Mouse (Mus musculus) hindbrain, embryonic 16.5 days (tissue): Measurements from ENCODE around the gene Thsd7b. TPM values are rescaled to one million over a fixed set of nuclear protein-coding genes. Genes with fewer than 3 reads are reported as not detected.

Source experiments
- ATAC-seq: fragments of 200-750 bp; cut with Nextera tagmentation; 2 replicates; pipeline ENCODE4 v1.8.0; 2017; ENCODE audit warnings: moderate TSS enrichment, moderate library complexity
- H3K27ac ChIP-seq: fragments of 300-500 bp; sonication (generic); 2 replicates; pipeline ENCODE4 v1.5.1; 2014; ENCODE audit warnings: low read depth, mild to moderate bottlenecking, control low read depth, low read length, moderate library complexity
- H3K27me3 ChIP-seq: fragments of 300-500 bp; sonication (generic); replicated peaks from 2 replicates; pipeline ENCODE4 v1.6.1; 2014; ENCODE audit warnings: low read length; ENCODE audit not compliant: control insufficient read depth, insufficient read depth
- H3K36me3 ChIP-seq: fragments of 300-500 bp; sonication (generic); 2 replicates; pipeline ENCODE4 v1.6.1; 2014; ENCODE audit warnings: mild to moderate bottlenecking, low read length, moderate library complexity, mixed read lengths; ENCODE audit not compliant: control insufficient read depth, insufficient read depth
- H3K4me1 ChIP-seq: fragments of 300-500 bp; sonication (generic); 2 replicates; pipeline ENCODE4 v1.6.1; 2014; ENCODE audit warnings: low read depth, low read length; ENCODE audit not compliant: control insufficient read depth, insufficient read depth
- H3K4me2 ChIP-seq: fragments of 300-500 bp; sonication (generic); 2 replicates; pipeline ENCODE4 v1.6.1; 2014; ENCODE audit warnings: mild to moderate bottlenecking, low read length, control low read depth, moderate library complexity
- H3K4me3 ChIP-seq: fragments of 300-500 bp; sonication (generic); 2 replicates; pipeline ENCODE4 v1.5.1; 2014; ENCODE audit warnings: mild to moderate bottlenecking, low read length, control low read depth, moderate library complexity
- H3K9ac ChIP-seq: fragments of 300-500 bp; sonication (generic); 2 replicates; pipeline ENCODE4 v1.6.1; 2014; ENCODE audit warnings: low read depth, mild to moderate bottlenecking, control low read depth, low read length, moderate library complexity
- H3K9me3 ChIP-seq: fragments of 300-500 bp; sonication (generic); 2 replicates; pipeline ENCODE4 v1.6.1; 2014; ENCODE audit warnings: mild to moderate bottlenecking, low read length, moderate library complexity; ENCODE audit not compliant: control insufficient read depth
- WGBS: fragments of 180-500 bp; shearing (Covaris S2); extraction: QIAGEN DNeasy Blood & Tissue Kit; methylation state at CpG from one replicate; pipeline ENCODE4 v1.1.7; 2014; 5-methylcytosine and 5-hydroxymethylcytosine counted together
- polyA plus RNA-seq: library from polyadenylated mRNA; unstranded; fragments of >200 nt; fragmentation: Nextera tagmentation; extraction: Ambion mirVana; gene quantifications from 2 replicates; pipeline ENCODE4 v1.2.1, GENCODE M21; 2015

Thsd7b gene
- polyA plus RNA-seq, 1 experiment from 2014 or later: 14.7 TPM

GRCm38 (mm10) chr1:129990821-129991220, 717.7 kb downstream of the Thsd7b start:
- WGBS: 76% methylated on average over 2 of the region's 2 CpGs
- ATAC-seq: no peak
- Histone ChIP-seq H3K9me3 (no peaks in the 10 kb centered on the region), H3K36me3 (no peaks in the 10 kb centered on the region), H3K4me2 (no peak overlapping the region), H3K27ac (no peak overlapping the region), H3K27me3 (no peaks in the 10 kb centered on the region), H3K9ac (no peak overlapping the region), H3K4me3 (no peak overlapping the region), H3K4me1 (no peaks in the 10 kb centered on the region)

- no peaks in the 10 kb centered on the region for H3K27me3 ChIP-seq
- ATAC-seq: no peak
- no peak overlapping the region for H3K4me2 ChIP-seq
- H3K27ac ChIP-seq: no peak overlapping the region
- no peaks in the 10 kb centered on the region for H3K36me3 ChIP-seq
- no peak overlapping the region for H3K4me3 ChIP-seq
- H3K4me1 ChIP-seq: no peaks in the 10 kb centered on the region
- H3K9ac ChIP-seq: no peak overlapping the region
- H3K9me3 ChIP-seq: no peaks in the 10 kb centered on the region
Observed at GRCm38 (mm10) chr1:130055012-130055411, 781.9 kb downstream of the Thsd7b start.

GRCm38 (mm10) chr1:130062105-130062504, 789.0 kb downstream of the Thsd7b start:
- no peak overlapping the region for H3K27ac ChIP-seq
- H3K9me3 ChIP-seq: no peaks in the 10 kb centered on the region
- no peak overlapping the region for H3K4me3 ChIP-seq
- no peaks in the 10 kb centered on the region for H3K36me3 ChIP-seq
- no peak for ATAC-seq
- no peak overlapping the region for H3K4me2 ChIP-seq
- H3K27me3 ChIP-seq: no peaks in the 10 kb centered on the region
- no peaks in the 10 kb centered on the region for H3K4me1 ChIP-seq
- no peak overlapping the region for H3K9ac ChIP-seq

- H3K27ac ChIP-seq: no peak overlapping the region
- no peak overlapping the region for H3K9ac ChIP-seq
- H3K4me1 ChIP-seq: no peaks in the 10 kb centered on the region
- H3K27me3 ChIP-seq: no peaks in the 10 kb centered on the region
- no peaks in the 10 kb centered on the region for H3K36me3 ChIP-seq
- no peaks in the 10 kb centered on the region for H3K9me3 ChIP-seq
- H3K4me2 ChIP-seq: no peak overlapping the region
- 91% methylated on average over 3 of the region's 3 CpGs for WGBS
- H3K4me3 ChIP-seq: no peak overlapping the region
- no peak for ATAC-seq
Observed at GRCm38 (mm10) chr1:130066193-130066959, 793.3 kb downstream of the Thsd7b start.

- Histone ChIP-seq H3K4me2 (no peak overlapping the region), H3K9me3 (no peaks in the 10 kb centered on the region), H3K9ac (no peak overlapping the region), H3K27ac (no peak overlapping the region), H3K4me1 (no peaks in the 10 kb centered on the region), H3K36me3 (no peaks in the 10 kb centered on the region), H3K4me3 (no peak overlapping the region), H3K27me3 (no peaks in the 10 kb centered on the region)
- 81% methylated on average over 2 of the region's 2 CpGs for WGBS
- no peak for ATAC-seq
Observed at GRCm38 (mm10) chr1:130083788-130084187, 810.7 kb downstream of the Thsd7b start.

- no peak for ATAC-seq
- H3K36me3 ChIP-seq: no peaks in the 10 kb centered on the region
- no peak overlapping the region for H3K27ac ChIP-seq
- no peaks in the 10 kb centered on the region for H3K27me3 ChIP-seq
- no peak overlapping the region for H3K9ac ChIP-seq
- WGBS: 67% methylated on average over 3 of the region's 3 CpGs
- H3K4me2 ChIP-seq: no peak overlapping the region
- H3K4me3 ChIP-seq: no peak overlapping the region
- no peaks in the 10 kb centered on the region for H3K9me3 ChIP-seq
- H3K4me1 ChIP-seq: no peaks in the 10 kb centered on the region
Observed at GRCm38 (mm10) chr1:130085207-130085606, 812.1 kb downstream of the Thsd7b start.

- WGBS: 86% methylated on average over 2 of the region's 2 CpGs
- H3K9ac ChIP-seq: no peak overlapping the region
- no peak overlapping the region for H3K27ac ChIP-seq
- H3K9me3 ChIP-seq: no peaks in the 10 kb centered on the region
- H3K4me2 ChIP-seq: no peak overlapping the region
- no peaks in the 10 kb centered on the region for H3K36me3 ChIP-seq
- no peaks in the 10 kb centered on the region for H3K27me3 ChIP-seq
- no peaks in the 10 kb centered on the region for H3K4me1 ChIP-seq
- no peak overlapping the region for H3K4me3 ChIP-seq
- no peak for ATAC-seq
Observed at GRCm38 (mm10) chr1:130085910-130086309, 812.8 kb downstream of the Thsd7b start.

GRCm38 (mm10) chr1:130099227-130099626, 826.1 kb downstream of the Thsd7b start:
- no peak overlapping the region for H3K9ac ChIP-seq
- H3K27ac ChIP-seq: no peak overlapping the region
- no peaks in the 10 kb centered on the region for H3K36me3 ChIP-seq
- ATAC-seq: no peak
- H3K9me3 ChIP-seq: no peaks in the 10 kb centered on the region
- H3K4me2 ChIP-seq: no peak overlapping the region
- no peak overlapping the region for H3K4me3 ChIP-seq
- WGBS: 72% methylated on average over 2 of the region's 2 CpGs
- no peaks in the 10 kb centered on the region for H3K27me3 ChIP-seq
- H3K4me1 ChIP-seq: no peaks in the 10 kb centered on the region

- no peak for ATAC-seq
- H3K9me3 ChIP-seq: no peaks in the 10 kb centered on the region
- H3K36me3 ChIP-seq: no peaks in the 10 kb centered on the region
- H3K4me1 ChIP-seq: no peaks in the 10 kb centered on the region
- H3K27ac ChIP-seq: no peak overlapping the region
- WGBS: 76% methylated on average over 1 of the region's 1 CpGs
- no peak overlapping the region for H3K4me2 ChIP-seq
- no peak overlapping the region for H3K4me3 ChIP-seq
- H3K27me3 ChIP-seq: no peaks in the 10 kb centered on the region
- H3K9ac ChIP-seq: no peak overlapping the region
Observed at GRCm38 (mm10) chr1:130112580-130113314, 839.6 kb downstream of the Thsd7b start.
